Mouse (Mus musculus) heart, adult 18-20 months (tissue): ENCODE measurements around the gene Kifc1. TPM values are rescaled to one million over a fixed set of nuclear protein-coding genes. Genes with fewer than 3 reads are reported as not detected.
"Not testable (repeated sequence)": the region's sequence is repeated elsewhere in the genome, so short reads cannot be mapped to it uniquely, and the experiment has no call there.

Source experiments
- DNase-seq, 2 experiments: peaks; one replicate each; pipeline ENCODE4 v3.0.0; 2021 to 2022; ENCODE audit warnings: mixed read lengths in 1 of 2
- total RNA-seq, 2 experiments: library from RNA; stranded (reverse); gene quantifications; 2 replicates each; pipeline ENCODE4 v1.2.3; 2021

Kifc1 gene
- total RNA-seq, 2 experiments from 2014 or later, result 0.80 to 1.4 TPM

DNA sequence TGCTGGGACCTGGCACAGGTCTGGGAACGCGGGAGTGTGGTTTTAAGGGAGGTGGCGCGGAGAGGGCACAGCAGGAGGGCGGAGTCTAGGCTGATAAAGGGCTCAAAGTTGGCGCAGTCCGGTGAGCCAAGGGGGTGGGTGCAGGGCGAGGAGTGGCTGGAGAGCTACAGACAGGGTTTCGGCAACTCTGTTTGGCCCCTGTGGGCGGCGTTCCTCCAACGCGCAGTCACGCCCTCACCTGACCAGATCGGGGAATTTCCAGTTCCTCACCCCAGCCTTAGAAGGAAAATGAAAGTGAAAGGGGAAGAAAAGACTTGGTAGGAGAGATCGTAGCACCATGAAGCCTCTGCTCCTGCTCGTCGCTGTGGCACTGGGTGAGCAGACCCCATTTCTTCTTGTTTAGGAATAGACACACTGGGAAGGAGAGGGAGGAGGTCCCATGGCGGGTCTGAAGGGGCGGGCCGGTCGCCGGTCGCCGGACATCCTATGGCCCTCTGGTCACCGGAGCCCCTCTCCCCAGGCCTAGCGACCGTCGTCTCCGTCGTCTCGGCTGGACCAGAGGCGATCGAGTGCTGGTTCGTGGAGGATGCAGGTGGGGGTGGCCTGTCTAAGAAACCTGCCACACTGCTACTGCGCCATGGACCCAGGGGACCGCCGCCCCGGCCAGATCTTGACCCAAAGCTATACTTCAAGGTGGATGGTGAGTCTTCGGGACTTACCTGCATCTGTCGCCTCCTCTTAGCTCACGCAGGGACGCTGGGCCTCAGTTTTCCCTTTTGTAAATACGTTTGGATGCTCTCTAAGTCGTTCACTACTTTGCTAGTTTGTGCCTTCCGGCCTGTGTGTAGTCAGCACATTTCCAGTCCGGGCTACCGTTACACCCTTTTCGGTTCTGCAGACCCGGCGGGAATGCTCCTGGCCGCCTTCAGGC lies 29.2 kb upstream of the Kifc1 start:
- DNase-seq, result peak; percentile 87 to 93

DNA sequence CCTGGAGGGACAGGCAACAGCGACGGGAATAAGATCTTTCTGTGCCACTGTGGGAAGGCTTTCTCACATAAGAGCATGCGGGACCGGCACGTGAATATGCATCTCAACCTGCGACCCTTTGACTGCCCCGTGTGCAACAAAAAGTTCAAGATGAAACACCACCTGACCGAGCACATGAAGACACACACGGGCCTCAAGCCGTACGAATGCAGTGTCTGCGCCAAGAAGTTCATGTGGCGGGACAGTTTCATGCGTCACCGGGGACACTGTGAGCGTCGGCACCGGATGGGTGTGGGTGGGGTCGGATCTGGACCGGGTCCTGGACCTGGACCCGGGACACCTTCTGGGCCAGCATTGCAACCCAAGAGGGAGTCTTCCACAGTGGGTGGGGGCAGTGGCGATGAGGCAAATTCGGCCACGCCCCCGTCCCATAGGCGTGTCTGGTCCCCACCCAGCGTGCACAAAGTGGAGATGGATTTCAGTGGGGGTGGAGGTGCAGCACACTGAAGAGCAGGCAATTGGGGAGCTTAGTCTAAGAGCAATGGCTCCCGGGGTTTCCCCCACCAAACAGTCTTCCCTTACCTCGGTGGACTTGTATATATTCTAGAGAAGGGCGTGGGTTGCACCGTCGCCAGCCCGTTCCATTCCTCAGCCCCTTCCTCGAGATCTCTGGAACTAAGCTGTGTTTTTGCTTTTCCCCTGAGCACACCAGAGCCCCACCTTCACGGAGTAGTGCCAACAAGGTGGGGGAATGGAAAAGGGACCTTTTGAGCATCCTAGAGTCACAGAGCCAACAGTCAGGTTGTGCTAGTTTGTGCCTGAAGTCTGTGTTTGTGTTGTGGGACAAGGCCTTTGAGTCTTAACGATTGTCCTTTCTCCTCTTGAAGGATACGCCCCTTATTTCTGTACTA lies 28.1 kb upstream of the Kifc1 start:
- peak; percentile 58 to 77 for DNase-seq

DNA sequence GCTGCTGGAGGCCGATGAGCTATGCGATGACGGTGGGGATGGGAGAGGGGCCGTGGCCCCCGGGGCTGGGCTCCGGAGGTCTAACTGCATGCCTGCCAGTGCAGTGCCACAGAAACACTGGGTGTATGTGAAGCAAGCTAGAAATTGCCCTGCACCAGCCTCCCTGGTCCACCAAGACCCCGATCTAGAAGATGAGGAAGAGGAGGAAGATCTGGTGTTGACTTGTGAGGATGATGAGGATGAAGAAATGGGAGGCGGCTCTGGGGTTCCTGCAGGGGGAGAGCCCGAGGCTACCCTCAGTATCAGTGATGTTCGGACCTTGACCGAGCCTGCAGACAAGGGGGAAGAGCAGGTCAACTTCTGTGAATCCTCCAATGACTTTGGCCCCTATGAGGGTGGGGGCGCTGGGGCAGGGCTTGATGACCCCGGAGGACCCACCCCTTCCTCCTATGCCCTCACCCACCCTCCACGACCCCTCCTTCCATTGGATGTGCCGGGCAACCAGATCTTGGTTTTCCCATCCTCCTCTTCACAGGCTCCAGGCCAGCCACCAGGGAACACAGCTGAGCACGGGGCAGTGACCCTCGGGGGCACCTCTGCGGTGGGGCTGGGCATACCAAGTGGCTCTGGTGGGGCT lies 27.3 kb upstream of the Kifc1 start:
- DNase-seq, result no peak

DNA sequence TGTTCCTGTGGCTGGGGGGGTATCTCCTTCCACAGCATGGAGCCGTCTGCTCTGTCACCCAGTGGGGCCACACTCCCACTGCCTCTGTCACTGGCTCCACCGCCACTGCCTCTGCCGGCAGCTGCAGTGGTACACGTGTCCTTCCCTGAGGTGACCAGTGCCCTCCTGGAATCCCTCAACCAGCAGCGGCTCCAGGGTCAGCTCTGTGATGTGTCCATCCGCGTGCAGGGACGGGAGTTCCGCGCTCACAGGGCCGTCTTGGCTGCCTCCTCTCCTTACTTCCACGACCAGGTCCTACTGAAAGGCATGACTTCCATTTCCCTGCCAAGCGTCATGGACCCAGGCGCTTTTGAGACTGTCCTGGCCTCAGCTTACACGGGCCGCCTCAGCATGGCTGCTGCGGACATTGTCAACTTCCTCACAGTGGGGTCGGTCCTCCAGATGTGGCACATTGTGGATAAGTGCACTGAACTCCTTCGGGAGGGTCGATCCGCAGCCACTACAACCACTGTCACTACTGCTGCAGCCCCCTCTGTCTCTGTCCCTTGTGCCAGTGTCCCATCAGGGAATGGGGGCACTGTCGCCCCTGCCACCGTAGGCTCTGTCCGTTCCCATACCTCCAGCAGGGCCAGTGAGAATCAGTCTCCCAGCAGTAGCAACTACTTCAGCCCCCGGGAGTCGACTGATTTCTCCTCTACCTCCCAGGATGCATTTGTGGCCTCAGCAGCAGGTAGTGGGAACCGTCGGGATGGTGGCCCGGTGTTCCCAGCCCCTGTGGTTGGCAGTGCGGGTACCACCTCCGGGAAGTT lies 26.6 kb upstream of the Kifc1 start:
- no peak for DNase-seq

- peak in 1 of 2 experiments; percentile 75 for DNase-seq
Observed at GRCm38 (mm10) chr17:33916294-33916693, 25.8 kb upstream of the Kifc1 start.

DNA sequence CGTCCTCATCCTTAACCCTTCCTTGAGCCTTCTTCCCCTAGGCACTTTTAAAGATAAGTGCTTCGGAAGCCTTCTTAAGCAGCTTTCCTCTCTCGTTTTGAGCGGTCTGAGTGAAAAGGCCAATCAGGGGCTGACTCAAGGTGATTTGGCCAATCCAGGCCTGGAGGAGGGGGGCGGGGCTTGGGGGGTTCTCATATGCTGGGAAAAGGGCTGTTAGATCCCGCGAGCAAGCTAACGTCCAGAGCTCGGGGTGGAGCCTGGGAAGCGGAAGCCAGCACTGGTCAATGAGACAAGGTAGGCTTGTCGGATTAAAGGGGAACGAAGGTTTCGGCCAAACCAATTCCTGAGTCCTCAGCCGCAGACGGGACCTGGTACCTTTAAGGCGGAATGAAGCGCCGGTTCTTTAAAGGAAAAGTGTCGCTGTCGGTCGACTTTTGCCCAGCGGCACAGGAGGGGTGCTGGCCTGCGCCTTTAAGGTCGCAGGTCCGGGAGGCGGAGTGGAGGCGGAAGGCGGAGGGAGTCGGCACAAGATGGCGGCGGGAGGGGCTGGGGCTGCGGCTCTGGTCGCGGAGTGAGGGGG lies 25.3 kb upstream of the Kifc1 start, which contains the start of the genes Tapbp and Zbtb22:
Gene Tapbp, plus strand, starts transcription at position 229 of the 580 bp plus-strand sequence.
Gene Zbtb22, plus strand, starts transcription at position 234 of the 580 bp plus-strand sequence.
- DNase-seq, result peak; percentile 97 to 98

DNA sequence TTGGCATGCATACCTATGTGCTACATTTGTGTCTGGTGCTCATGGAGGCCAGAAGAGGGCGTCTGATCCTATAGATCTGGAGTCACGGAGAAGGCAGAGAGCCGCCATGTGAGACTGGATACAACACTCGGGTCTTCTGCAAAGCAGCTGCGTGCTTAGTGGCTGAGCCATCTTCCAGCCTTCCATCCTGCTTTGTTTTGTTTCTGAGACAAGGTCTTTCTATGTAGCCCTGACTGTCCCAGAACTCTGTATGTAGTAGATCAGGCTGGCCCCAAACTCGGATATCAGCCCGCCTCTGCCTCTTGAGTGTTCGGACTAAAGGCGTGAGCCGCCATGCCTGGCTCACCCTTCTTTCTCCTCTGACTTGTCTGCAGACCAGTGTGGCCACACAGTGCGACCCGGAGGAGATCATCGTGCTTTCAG lies 24.5 kb upstream of the Kifc1 start:
- no peak for DNase-seq

DNA sequence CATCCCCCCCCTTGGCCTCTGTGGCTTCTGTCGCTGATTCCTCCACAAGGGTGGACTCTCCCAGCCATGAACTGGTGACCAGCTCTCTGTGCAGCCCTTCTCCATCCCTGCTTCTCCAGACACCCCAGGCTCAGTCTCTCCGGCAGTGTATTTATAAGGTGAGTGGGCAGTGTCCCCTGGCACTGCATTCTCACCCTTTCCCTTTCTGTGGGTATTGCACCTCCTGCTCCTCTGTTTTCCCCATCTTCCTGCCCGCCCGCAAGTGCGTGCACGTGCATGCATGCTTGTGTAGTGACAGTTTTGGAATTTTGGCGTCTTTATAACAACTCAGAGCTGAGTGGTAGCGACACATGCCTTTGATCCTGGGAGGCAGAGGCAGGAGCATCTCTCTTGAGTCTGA lies 23.4 kb upstream of the Kifc1 start:
- DNase-seq, result no peak

DNA sequence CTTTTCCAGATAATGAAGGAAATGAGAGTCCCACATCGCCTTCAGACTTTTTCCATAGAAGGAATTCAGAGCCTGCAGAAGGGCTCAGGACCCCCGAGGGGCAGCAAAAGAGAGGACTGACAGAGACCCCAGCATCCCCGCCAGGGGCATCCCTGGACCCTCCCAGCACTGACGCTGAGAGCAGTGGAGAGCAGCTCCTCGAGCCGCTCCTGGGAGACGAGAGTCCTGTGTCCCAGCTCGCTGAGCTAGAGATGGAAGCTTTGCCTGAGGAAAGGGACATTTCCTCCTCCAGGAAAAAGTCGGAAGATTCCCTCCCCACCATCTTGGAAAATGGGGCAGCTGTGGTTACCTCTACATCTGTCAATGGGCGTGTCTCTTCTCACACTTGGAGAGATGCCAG lies 22.8 kb upstream of the Kifc1 start:
- no peak for DNase-seq

DNA sequence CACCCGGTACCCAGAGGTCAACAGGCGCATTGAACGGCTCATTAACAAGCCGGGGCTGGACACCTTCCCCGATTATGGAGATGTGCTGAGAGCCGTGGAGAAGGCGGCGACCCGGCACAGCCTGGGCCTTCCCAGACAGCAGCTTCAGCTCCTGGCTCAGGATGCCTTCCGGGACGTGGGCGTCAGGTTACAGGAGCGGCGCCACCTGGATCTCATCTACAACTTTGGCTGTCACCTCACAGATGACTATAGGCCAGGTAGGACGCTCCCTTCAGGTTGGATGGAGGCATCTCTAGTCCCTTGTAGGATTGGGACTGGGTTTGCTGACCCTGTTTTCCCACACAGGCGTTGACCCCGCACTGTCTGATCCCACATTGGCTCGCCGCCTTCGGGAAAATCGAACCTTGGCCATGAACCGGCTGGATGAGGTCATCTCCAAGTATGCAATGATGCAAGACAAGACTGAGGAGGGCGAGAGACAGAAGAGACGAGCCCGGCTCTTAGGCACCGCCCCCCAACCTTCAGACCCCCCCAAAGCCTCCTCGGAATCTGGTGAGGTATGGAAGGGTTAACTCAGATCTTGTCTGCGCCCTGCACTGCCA lies 21.5 kb upstream of the Kifc1 start:
- DNase-seq, result no peak

- no peak for DNase-seq
Observed at GRCm38 (mm10) chr17:33911052-33911812, 20.8 kb upstream of the Kifc1 start.

DNA sequence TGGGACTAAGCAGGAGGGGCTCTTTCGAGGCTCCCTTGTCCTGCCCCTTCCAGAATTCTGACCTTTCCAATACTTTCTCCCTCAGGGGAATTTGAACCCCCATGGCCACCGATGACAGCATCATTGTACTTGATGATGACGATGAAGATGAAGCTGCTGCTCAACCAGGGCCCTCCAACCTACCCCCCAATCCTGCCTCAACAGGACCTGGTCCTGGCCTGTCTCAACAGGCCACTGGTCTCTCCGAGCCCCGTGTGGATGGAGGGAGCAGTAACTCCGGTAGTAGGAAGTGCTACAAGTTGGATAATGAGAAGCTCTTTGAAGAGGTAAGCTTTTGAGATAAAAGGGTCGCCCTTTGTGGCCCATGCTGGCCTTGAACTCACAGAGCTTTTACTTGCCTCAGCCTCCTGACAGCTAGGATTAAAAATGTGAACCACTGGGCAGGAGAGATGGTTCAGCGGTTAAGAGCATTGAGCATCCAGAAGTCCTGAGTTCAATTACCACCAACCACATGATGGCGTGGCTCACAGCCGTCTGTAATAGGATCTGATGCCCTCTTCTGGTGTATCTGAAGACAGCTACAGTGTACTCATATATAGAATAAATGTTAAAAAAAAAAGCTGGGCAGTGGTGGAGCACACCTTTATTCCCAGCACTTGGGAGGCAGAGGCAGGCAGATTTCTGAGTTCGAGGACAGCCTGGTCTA lies 20.0 kb upstream of the Kifc1 start:
- DNase-seq, result no peak

DNA sequence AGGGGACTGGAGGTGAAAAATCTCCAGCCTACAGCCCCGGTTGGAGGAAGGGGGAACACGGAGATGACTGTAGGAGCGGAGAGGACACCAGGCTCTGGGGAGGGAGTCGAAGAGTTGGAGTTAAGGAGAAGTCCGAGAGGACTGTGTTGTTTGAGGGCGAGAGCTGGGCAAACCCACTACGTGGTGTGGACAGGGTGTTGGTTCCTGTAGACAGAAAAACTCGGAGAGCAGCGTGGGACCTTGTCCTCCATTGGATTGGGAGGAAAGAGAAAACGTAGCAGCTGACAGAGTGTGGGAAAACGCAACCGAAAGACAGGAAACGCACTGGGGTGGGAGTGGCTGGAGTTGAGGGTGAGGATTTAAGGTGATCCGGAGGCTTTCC lies 19.4 kb upstream of the Kifc1 start:
- peak; percentile 68 to 76 for DNase-seq

DNA sequence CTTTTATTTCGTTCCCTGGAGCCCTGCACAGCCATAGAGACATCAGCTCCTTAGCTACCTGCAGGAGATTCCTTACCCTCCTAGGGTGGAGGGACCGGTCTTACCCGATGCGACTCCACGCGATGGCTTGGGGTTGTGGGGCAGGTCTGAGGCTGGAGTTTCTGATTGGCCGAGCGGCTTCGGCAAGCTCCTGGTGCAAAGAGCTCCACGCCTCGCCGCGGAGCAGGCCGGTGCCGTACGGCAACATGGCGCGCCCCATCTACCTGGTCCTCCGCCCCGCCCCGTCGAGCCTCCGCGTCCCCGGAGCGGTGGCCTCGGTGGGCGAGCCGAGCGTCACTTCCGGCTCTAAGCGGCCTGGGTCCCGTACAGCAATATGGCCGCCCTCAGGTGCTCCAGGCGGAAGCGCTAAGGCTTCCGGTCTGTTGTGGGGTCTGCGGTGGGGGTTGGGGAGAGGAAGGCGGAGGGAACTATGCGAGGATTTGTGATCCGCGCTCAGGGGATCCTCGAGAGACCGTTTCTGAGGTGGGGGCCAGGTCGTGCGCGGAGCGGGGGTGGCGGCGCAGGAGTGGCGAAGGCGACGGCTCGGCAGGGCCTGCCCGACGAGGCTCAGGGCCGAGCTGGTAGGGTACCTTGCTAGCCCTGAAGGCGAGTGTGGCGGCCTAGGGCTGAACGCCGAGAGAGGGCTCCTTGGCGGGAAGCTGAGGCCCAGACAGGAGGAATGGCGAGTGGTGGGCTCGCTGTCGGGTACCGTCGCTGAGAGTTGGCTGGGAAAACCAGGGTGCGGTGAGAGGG lies 18.8 kb upstream of the Kifc1 start, which contains the start of gene Daxx:
Gene Daxx, plus strand, starts transcription at position 338 of the 792 bp plus-strand sequence.
- peak; percentile 98 to 99 for DNase-seq

DNA sequence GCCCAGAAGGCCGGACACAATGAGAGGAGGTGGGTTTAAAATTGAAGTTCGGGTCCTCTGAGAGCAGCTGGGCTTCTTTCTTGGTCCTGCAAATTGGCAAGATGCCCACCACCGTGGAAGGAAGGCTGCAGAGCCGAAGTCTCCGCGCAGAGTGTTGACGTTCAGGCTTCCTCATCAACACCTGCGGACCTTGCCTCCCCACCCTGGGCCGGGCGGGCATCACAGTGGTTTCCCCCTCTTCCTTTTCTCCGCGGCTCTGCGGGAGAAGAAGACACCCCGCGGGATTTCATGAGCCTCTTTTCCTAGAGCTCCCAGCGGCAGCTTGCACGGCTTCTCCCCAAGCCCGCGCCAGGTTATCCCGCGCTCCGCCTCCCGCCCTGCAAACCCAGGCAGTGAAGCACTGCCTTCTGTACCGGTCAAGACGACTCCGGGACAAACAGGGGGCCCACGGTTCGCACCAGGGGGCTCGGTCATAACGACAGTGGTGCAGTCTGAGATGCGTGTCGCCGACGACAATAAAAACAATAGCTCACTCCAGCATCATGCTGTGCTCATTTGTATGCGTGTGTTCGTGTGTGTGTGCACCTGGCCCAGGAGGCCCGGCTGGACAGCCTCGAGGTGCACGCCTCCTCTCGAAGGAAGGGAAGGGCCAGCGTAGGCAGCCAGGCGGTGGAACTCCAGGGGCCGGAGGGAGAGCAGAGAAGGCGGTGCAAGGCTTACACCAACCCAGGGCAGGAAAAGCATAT lies 18.0 kb upstream of the Kifc1 start:
- DNase-seq, result no peak

GRCm38 (mm10) chr17:33904835-33905234 lies 14.4 kb upstream of the Kifc1 start, which contains the start of gene Platr17:
Gene Platr17 (plus strand): TSS chr17:33905135.
- DNase-seq, result not testable (repeated sequence)
